Mouse (Mus musculus) limb, embryonic 14.5 days (tissue): Measurements from ENCODE around the gene Slc26a1. TPM values are rescaled to one million over a fixed set of nuclear protein-coding genes. Genes with fewer than 3 reads are reported as not detected.

ENCODE experiments used
- ATAC-seq: fragments of 200-750 bp; cut with Nextera tagmentation; 2 replicates; pipeline ENCODE4 v1.8.0; 2017; ENCODE audit warnings: low read depth, moderate number of reproducible peaks, moderate TSS enrichment; ENCODE audit not compliant: low FRiP score
- DNase-seq: peaks from one replicate; pipeline ENCODE4 v3.0.0-alpha.2; 2015; ENCODE audit warnings: low spot score
- H3K27ac ChIP-seq: fragments of 300-500 bp; sonication (generic); replicated peaks from 2 replicates; pipeline ENCODE4 v1.5.1; 2014; ENCODE audit warnings: low read depth, mild to moderate bottlenecking, low read length, moderate library complexity, mixed read lengths
- H3K27me3 ChIP-seq: fragments of 300-500 bp; sonication (generic); 2 replicates; pipeline ENCODE4 v1.6.1; 2014; ENCODE audit warnings: low read length, mixed read lengths; ENCODE audit not compliant: control insufficient read depth, insufficient read depth
- H3K36me3 ChIP-seq: fragments of 300-500 bp; sonication (generic); 2 replicates; pipeline ENCODE4 v1.6.1; 2014; ENCODE audit warnings: mild to moderate bottlenecking, low read length, moderate library complexity, mixed read lengths; ENCODE audit not compliant: control insufficient read depth, insufficient read depth
- H3K4me1 ChIP-seq: fragments of 300-500 bp; sonication (generic); 2 replicates; pipeline ENCODE4 v1.6.1; 2014; ENCODE audit warnings: antibody characterized with exemption, low read length, mixed read lengths; ENCODE audit not compliant: control insufficient read depth, insufficient read depth
- H3K4me2 ChIP-seq: fragments of 300-500 bp; sonication (generic); replicated peaks from 2 replicates; pipeline ENCODE4 v1.6.1; 2014; ENCODE audit warnings: low read depth, mild to moderate bottlenecking, low read length, moderate library complexity; ENCODE audit not compliant: severe bottlenecking
- H3K4me3 ChIP-seq: fragments of 300-500 bp; sonication (generic); replicated peaks from 2 replicates; pipeline ENCODE4 v1.5.1; 2014; ENCODE audit warnings: low read length
- H3K9ac ChIP-seq: fragments of 300-500 bp; sonication (generic); 2 replicates; pipeline ENCODE4 v1.6.1; 2014; ENCODE audit warnings: mild to moderate bottlenecking, low read depth, low read length, moderate library complexity; ENCODE audit not compliant: severe bottlenecking
- H3K9me3 ChIP-seq: fragments of 300-500 bp; sonication (generic); 2 replicates; pipeline ENCODE4 v1.6.1; 2016; ENCODE audit warnings: low read length; ENCODE audit not compliant: control insufficient read depth
- POLR2A ChIP-seq: fragments of 200-500 bp; IDR thresholded peaks from 2 replicates; pipeline ENCODE4 v1.8.0; 2012; ENCODE audit warnings: inconsistent platforms, mild to moderate bottlenecking, moderate library complexity, borderline replicate concordance; ENCODE audit not compliant: insufficient read depth, insufficient read length; ENCODE audit errors: extremely low read depth
- WGBS: fragments of 180-500 bp; shearing (Covaris S2); extraction: QIAGEN DNeasy Blood & Tissue Kit; methylation state at CpG from one replicate; pipeline ENCODE4 v1.1.7; 2014; 5-methylcytosine and 5-hydroxymethylcytosine counted together
- polyA plus RNA-seq, 2 experiments: library from polyadenylated mRNA; depleted of rRNA in 1 of 2; stranded (reverse) in 1 of 2; unstranded in 1 of 2; fragments of >200 nt; fragmentation: Nextera tagmentation in 1 of 2; extraction: Ambion mirVana in 1 of 2; gene quantifications; 2 replicates each; pipeline versions ENCODE4 v1.2.1 to v1.2.3; 2012 to 2014

Gene Slc26a1
- polyA plus RNA-seq, 2 experiments, result 1.3 to 1.4 TPM

DNA sequence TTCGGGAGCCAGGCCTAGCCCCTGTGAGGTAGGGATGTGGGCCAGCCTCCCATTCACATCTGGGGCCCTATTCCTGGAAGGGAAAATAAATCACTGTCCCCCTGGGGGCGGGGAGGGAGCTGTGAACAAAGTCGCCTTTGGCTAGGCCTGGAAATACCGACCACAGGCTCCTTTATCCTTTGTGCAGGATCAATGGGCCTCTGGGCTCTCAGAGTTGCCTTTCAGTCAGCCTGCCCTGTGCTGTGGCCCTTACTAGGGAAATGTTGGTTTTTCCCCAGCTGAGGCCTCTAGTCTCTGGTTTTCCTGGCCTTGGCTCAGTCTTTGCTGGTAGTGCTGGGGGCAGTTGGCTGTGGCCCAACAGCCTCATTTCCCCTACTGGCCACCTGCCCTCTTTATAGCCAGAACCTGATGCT lies 22.0 kb upstream of the Slc26a1 start:
- 38% methylated on average over 4 of the region's 4 CpGs for WGBS
- no peaks in the 10 kb centered on the region for H3K27me3 ChIP-seq
- peaks cover 78% of the 10 kb centered on the region for H3K4me1 ChIP-seq
- ATAC-seq (no peak), DNase-seq (peak; percentile 57)
- H3K9ac ChIP-seq, result no peak overlapping the region; the same call in 1 of the 2 replicates
- peak overlapping the region; percentile 7; the same call in 1 of the 2 replicates for H3K4me3 ChIP-seq
- H3K9me3 ChIP-seq, result no peaks in the 10 kb centered on the region
- peaks cover 16% of the 10 kb centered on the region; the same call in 1 of the 2 replicates for H3K36me3 ChIP-seq
- peak overlapping the region; percentile 75 for H3K27ac ChIP-seq
- no peak for TF ChIP-seq POLR2A
- peak overlapping the region; percentile 68; the same call in 1 of the 2 replicates for H3K4me2 ChIP-seq

DNA sequence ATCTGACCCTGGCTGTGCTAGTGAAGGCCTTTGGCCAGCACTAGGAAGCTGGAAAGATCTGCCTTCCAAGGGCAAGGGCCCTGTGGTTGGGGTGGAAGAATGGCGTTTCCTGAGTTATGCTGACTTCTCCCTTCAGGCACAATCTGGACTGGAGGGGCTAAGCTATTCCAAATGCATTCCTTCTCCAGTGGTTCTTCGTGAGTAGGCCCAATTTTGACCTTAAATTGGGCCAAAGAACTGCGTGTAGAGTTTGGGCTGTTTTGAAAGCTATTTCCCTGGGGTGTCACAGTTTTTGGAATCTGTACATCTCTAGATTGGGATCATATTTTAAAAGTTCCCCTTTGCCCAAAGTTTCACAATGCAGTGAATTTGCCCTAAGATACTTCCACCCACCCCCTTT lies 21.2 kb upstream of the Slc26a1 start:
- no peak for TF ChIP-seq POLR2A
- DNase-seq, result no peak
- Histone ChIP-seq H3K27ac (peak overlapping the region; percentile 75), H3K4me1 (peaks cover 80% of the 10 kb centered on the region), H3K9me3 (no peaks in the 10 kb centered on the region), H3K27me3 (no peaks in the 10 kb centered on the region), H3K4me3 (0 out of 2 replicates have a peak overlapping the region, but pooled peaks have one; percentile 5), H3K9ac (no peak overlapping the region), H3K36me3 (0 out of 2 replicates have a peak, but pooled peaks cover 8% of the 10 kb centered on the region), H3K4me2 (peak overlapping the region; percentile 68)
- WGBS, result 69% methylated on average over 3 of the region's 3 CpGs
- ATAC-seq, result no peak

GRCm38 (mm10) chr5:108695861-108696260 lies 20.5 kb upstream of the Slc26a1 start:
- Histone ChIP-seq H3K9ac (peak overlapping the region; percentile 79; the same call in 1 of the 2 replicates), H3K27ac (no peak overlapping the region), H3K27me3 (no peaks in the 10 kb centered on the region), H3K36me3 (0 out of 2 replicates have a peak, but pooled peaks cover 5% of the 10 kb centered on the region), H3K4me1 (peaks cover 73% of the 10 kb centered on the region), H3K4me3 (peak overlapping the region; percentile 81), H3K4me2 (peak overlapping the region; percentile 68), H3K9me3 (no peaks in the 10 kb centered on the region)
- no peak for TF ChIP-seq POLR2A
- WGBS, result 89% methylated on average over 10 of the region's 12 CpGs
- DNase-seq (no peak), ATAC-seq (no peak)

- H3K36me3 ChIP-seq, result 0 out of 2 replicates have a peak, but pooled peaks cover 5% of the 10 kb centered on the region
- TF ChIP-seq POLR2A, result no peak
- no peaks in the 10 kb centered on the region for H3K9me3 ChIP-seq
- H3K27me3 ChIP-seq, result no peaks in the 10 kb centered on the region
- peak overlapping the region; percentile 79 for H3K9ac ChIP-seq
- ATAC-seq, result peak; percentile 31
- H3K4me1 ChIP-seq, result peaks cover 61% of the 10 kb centered on the region
- H3K4me2 ChIP-seq, result peak overlapping the region; percentile 68
- WGBS, result under 1% methylated on average over 49 of the region's 99 CpGs
- H3K4me3 ChIP-seq, result peak overlapping the region; percentile 81
- peak overlapping the region; percentile 67 for H3K27ac ChIP-seq
- DNase-seq, result no peak
Observed at GRCm38 (mm10) chr5:108694352-108695261, 19.2 kb upstream of the Slc26a1 start.

GRCm38 (mm10) chr5:108693872-108694288 lies 18.5 kb upstream of the Slc26a1 start:
- ATAC-seq, result peak; percentile 95
- Histone ChIP-seq H3K4me1 (peaks cover 54% of the 10 kb centered on the region), H3K4me3 (peak overlapping the region; percentile 81)

More at GRCm38 (mm10) chr5:108693872-108694288, 18.5 kb upstream of the Slc26a1 start:
- H3K27ac ChIP-seq, result peak overlapping the region; percentile 67; the same call in 1 of the 2 replicates
- WGBS, result under 1% methylated on average over 25 of the region's 43 CpGs
- no peak for TF ChIP-seq POLR2A
- DNase-seq, result peak; percentile 89
- H3K4me2 ChIP-seq, result peak overlapping the region; percentile 68
- H3K36me3 ChIP-seq, result peaks cover 2% of the 10 kb centered on the region; the same call in 1 of the 2 replicates
- H3K9ac ChIP-seq, result peak overlapping the region; percentile 79
- no peaks in the 10 kb centered on the region for H3K9me3 ChIP-seq
- H3K27me3 ChIP-seq, result no peaks in the 10 kb centered on the region
